Mouse (Mus musculus): ENCODE results near the gene Vmn1r189. TPM values are rescaled to one million over a fixed set of nuclear protein-coding genes. Genes with fewer than 3 reads are reported as not detected.
"Not testable (repeated sequence)": the region's sequence is repeated elsewhere in the genome, so short reads cannot be mapped to it uniquely, and the experiment has no call there.

Gene Vmn1r189
- total RNA-seq (2021): not detected
- long read RNA-seq, experiment 1: 0 reads
- long read RNA-seq, experiment 2: 0 reads

DNA sequence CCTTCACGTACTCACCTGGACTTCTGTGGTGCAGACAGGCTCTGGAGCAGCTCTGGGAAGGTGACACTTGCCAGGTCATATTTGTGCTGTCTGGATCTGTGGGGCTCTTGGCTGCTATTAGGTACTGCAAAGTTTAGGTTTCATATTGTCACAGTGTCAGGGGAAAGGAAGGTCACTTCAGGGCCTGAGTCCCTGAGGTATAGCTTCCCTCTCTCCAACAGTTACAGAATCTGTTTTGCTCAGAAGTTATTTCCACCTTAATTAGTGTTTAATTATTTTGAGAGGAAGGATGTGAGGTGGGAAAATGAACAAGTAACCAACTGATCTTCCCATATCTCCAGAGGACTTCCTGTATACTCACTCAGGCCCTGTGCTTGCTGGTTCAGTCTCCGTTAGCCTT, at the start of gene Vmn1r189:
Vmn1r189 (minus strand) TSS at position 101 of the 400 bp plus-strand sequence.
- not testable (repeated sequence) for DNase-seq (ENCODE audit: low spot score)

DNA sequence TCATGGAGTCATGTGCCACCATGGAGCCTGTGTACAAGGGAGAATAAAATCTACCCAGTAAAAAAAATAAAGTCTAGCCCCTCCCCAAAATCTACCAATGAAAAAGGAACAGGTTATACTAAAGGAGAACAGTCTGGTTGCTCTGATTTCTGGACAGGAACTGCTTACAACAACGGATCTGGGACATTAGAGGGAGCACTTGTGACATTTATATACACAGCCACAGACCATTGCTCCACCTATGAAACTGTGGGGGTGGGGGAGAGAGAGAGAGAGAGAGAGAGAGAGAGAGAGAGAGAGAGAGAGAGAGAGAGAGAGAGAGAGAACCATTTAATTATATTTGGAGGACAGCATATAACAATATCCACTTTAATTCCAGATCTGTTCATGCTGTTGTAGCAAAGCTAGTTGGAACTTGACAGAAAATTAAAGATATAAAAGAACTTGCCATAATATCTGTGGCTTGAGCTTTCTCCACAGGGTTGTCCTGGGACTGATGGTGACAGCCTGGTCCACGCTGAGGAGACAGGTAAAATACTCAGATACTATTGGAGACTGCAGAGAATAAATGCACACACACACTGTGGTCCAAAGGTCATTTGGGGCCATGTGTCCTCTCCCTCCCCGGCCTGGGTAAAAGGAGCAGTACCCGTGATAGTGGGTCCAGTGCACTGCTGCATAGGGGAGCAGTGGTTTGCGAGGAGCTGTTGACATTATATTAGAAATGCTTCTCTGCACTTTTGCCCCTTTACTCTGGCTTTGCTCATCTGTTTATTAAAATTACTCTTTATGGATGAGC, 31.1 kb upstream of the Vmn1r189 start:
- not testable (repeated sequence) for DNase-seq (ENCODE audit: low spot score)

DNA sequence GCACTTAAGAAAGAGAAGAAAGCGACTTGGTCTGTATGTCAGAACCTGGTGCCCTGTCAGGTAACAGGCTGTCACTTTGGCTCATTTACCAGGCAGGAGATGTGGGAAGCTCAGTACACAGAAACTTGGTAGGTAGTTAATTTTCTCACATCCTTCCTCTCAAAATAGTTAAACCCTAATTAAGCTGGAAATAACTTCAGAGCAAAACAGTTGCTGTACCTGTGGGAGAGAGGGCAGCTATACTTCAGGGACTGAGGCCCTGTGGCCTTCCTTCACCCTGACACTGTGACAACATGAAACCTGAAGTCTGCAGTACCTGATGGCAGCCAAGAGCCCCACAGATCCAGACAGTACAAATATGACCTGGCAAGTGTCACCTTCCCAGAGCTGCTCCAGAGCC, 21.5 kb downstream of the Vmn1r189 start, which contains the start of gene Vmn1r188:
Vmn1r188 (plus strand) TSS at position 301 of the 400 bp plus-strand sequence.
- not testable (repeated sequence) for DNase-seq (ENCODE audit: low spot score)

GRCm38 (mm10) chr13:22063468-22063867, 42.2 kb downstream of the Vmn1r189 start:
- no peak for DNase-seq (ENCODE audit: low spot score)

DNA sequence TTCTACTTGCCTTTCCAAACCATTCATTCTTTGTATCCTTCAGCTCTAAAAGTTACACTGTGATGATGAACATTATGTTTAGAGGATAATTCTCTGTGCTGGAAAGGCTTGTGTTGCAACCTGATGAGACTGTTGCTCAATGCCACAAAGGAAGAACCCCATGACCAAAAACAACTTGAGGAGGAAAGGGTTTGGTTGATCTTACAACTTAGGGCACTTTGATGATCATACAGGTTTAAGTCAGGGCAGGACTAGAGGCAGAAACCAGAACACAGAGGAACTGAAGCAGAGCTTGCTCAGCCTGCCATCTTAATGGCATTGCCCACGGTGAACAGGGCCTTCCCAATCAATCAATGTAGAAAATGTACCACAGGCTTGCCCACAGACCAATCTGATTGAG, 44.2 kb downstream of the Vmn1r189 start:
- no peak for DNase-seq (ENCODE audit: low spot score)

DNA sequence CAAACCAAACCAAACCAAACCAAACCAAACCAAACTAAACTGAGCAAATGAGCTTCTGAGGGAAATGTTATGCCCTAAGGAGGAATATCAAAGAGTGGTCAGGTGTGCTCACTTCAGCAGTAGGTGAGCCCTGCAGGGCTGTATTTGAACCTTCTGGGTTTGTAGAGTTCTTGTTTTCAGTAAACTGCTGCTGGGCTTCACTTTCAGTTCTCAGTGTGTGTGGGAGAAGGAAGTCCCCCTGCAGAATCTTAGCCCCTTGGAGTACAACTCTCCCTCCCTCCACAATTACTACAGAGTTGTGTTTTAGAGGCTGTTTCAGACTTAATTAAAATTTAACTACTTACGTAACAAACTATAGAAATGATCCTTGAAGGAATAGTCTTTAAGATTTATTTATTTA, 51.9 kb downstream of the Vmn1r189 start:
- no peak for DNase-seq (ENCODE audit: low spot score)

GRCm38 (mm10) chr13:22051523-22051859, 54.1 kb downstream of the Vmn1r189 start:
- DNase-seq (ENCODE audit: low spot score): no peak

DNA sequence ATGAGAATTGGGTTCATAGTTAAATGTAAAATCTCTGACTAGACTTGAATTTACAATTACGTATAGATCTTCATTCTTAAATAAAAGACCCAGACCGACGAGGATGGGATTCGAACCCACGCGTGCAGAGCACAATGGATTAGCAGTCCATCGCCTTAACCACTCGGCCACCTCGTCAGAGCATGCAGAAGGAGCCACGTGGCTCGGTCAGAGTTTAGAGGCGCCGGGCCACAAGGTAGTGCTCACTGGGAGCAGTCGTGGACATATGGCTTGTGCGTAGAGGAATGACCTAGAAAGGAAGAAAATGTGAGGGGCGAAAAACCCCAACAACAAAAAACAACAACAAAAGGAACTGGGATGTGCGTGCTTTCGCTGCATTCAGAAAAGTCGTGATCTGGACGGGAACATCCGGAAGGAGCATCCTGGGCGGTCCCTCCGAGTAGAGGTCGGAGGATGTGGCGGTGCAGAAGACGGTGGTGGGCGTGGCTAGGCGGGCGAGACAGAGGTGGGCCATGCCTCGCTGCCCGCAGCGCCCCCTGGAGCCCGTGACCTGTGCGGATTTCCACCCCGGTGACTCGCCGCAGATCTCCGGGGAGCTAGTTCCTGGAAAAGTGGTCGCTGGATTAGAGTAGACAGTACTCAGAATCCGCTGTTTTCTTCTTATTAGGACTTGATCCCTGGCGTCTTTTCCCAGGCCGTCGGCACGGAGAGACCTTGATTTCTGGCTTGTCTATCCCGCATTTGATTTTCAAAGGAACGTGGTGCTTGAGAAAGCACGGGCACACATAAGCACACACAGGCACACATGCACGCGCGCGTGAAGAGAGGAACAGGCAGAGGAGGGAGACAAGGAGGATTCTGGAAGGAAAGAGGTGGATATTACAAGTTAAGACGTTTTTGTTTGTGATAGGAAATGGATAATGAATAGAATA, 54.8 kb downstream of the Vmn1r189 start:
- DNase-seq (ENCODE audit: low spot score): peak; percentile 82

Small RNA genes within 50 kb of the gene (microRNA-seq; reads per million reads assigned to microRNA genes)
- gene Gm26300: not detected

Other genes with a start within 250 kb of the Vmn1r189 start
- gene Zfp184, start 160.7 kb downstream of the Vmn1r189 start, total RNA-seq (2021): under 1 TPM; 0.48 to 0.69 TPM
- gene Pom121l2, start 124.6 kb downstream of the Vmn1r189 start, total RNA-seq (2021): not detected
- gene Prss16, start 96.1 kb downstream of the Vmn1r189 start, total RNA-seq (2021): not detected
- 1 to 10 TPM; 1.6 to 2.2 TPM for gene Hist1h2ah, start 70.3 kb downstream of the Vmn1r189 start, total RNA-seq (2021)
- 1 to 10 TPM; 2.1 to 3.6 TPM for gene Hist1h2bk, start 70.0 kb downstream of the Vmn1r189 start, total RNA-seq (2021)
- 10 to 100 TPM; 27.1 to 27.8 TPM for gene Hist1h4i, start 64.5 kb downstream of the Vmn1r189 start, total RNA-seq (2021)
- gene Hist1h2ag, start 62.9 kb downstream of the Vmn1r189 start, total RNA-seq (2021): 1 to 10 TPM; 2.5 to 2.9 TPM
- gene Hist1h2bj, start 62.6 kb downstream of the Vmn1r189 start, total RNA-seq (2021): 1 to 10 TPM; 2.4 to 2.7 TPM
- not detected for gene Vmn1r188, start 21.4 kb downstream of the Vmn1r189 start, total RNA-seq (2021)
- gene Vmn1r191, start 78.1 kb upstream of the Vmn1r189 start, total RNA-seq (2021): not detected
- gene Vmn1r192, start 85.3 kb upstream of the Vmn1r189 start, total RNA-seq (2021): not detected
- gene Vmn1r193, start 117.3 kb upstream of the Vmn1r189 start, total RNA-seq (2021): not detected
- not detected for gene Vmn1r194, start 138.4 kb upstream of the Vmn1r189 start, total RNA-seq (2021)
- not detected for gene Vmn1r195, start 164.7 kb upstream of the Vmn1r189 start, total RNA-seq (2021)
- not detected for gene Vmn1r196, start 184.1 kb upstream of the Vmn1r189 start, total RNA-seq (2021)
- not detected for gene Vmn1r197, start 218.8 kb upstream of the Vmn1r189 start, total RNA-seq (2021)
- gene Vmn1r198, start 244.5 kb upstream of the Vmn1r189 start, total RNA-seq (2021): not detected

Measured in gastrocnemius, adult 18-20 months (tissue).